Mouse (Mus musculus) CH12.LX (cell line): ENCODE results near the gene Gm20388. TPM values are rescaled to one million over a fixed set of nuclear protein-coding genes. Genes with fewer than 3 reads are reported as not detected.

Experiments used
- DNase-seq: peaks from one replicate; pipeline ENCODE4 v3.0.0-alpha.2; 2013; ENCODE audit errors: extremely low read depth
- H3K27ac ChIP-seq: 2 replicates; pipeline ENCODE4 v1.5.1; 2012; ENCODE audit warnings: low read depth, mild to moderate bottlenecking, control low read depth, moderate library complexity; ENCODE audit not compliant: insufficient read depth
- H3K27me3 ChIP-seq: replicated peaks from 2 replicates; pipeline ENCODE3; 2012; ENCODE audit warnings: inconsistent platforms
- H3K36me3 ChIP-seq, 2 experiments: replicated peaks in 1 of 2; 2 replicates each; pipeline versions ENCODE3 to v1.6.1; 2012; ENCODE audit warnings: inconsistent platforms in 1 of 2, low read length in 1 of 2, mild to moderate bottlenecking in 1 of 2, mixed read lengths in 1 of 2, moderate library complexity in 1 of 2; ENCODE audit not compliant: control insufficient read depth in 1 of 2, insufficient read depth in 1 of 2
- H3K4me1 ChIP-seq, 2 experiments: 2 replicates each; pipeline ENCODE4 v1.6.1; 2012; ENCODE audit warnings: inconsistent platforms in 1 of 2, moderate library complexity in 1 of 2; ENCODE audit not compliant: insufficient read depth in 2 of 2, control insufficient read depth in 1 of 2
- H3K4me2 ChIP-seq: 2 replicates; pipeline ENCODE4 v1.6.1; 2012; ENCODE audit warnings: low read depth, mild to moderate bottlenecking, control low read depth; ENCODE audit not compliant: poor library complexity, insufficient read depth, severe bottlenecking
- H3K4me3 ChIP-seq, 3 experiments: fragments of 150-350 bp in 1 of 3; sonication (generic) in 1 of 3; replicated peaks in 1 of 3; 2 replicates each; pipeline versions ENCODE3 to v1.5.1; 2011 to 2012; ENCODE audit warnings: low read depth in 2 of 3, low read length in 2 of 3, mild to moderate bottlenecking in 2 of 3, moderate library complexity in 2 of 3, control low read depth in 1 of 3, improper control_type of control experiment in 1 of 3, inconsistent platforms in 1 of 3, mixed read lengths in 1 of 3; ENCODE audit not compliant: poor library complexity in 1 of 3
- H3K79me2 ChIP-seq: replicated peaks from 2 replicates; pipeline ENCODE4 v1.6.1; 2012; ENCODE audit warnings: mild to moderate bottlenecking, moderate library complexity; ENCODE audit not compliant: control insufficient read depth, poor library complexity, insufficient read depth, severe bottlenecking; ENCODE audit errors: extremely low read depth
- H3K9ac ChIP-seq: 2 replicates; pipeline ENCODE4 v1.6.1; 2012; ENCODE audit warnings: low read depth, mild to moderate bottlenecking, control low read depth, moderate library complexity; ENCODE audit not compliant: insufficient read depth
- H3K9me3 ChIP-seq: replicated peaks from 2 replicates; pipeline ENCODE3; 2012; ENCODE audit warnings: low read length, inconsistent platforms, mixed read lengths
- BHLHE40 ChIP-seq: IDR thresholded peaks from 2 replicates; pipeline ENCODE4 v1.6.1; 2011; ENCODE audit warnings: mild to moderate bottlenecking, low read depth, low read length, improper control_type of control experiment
- CHD1 ChIP-seq: IDR thresholded peaks from 2 replicates; pipeline ENCODE4 v1.6.1; 2012; ENCODE audit warnings: low read depth, low read length, improper control_type of control experiment, inconsistent platforms
- CTCF ChIP-seq, 2 experiments: IDR thresholded peaks in 1 of 2; conservative IDR thresholded peaks in 1 of 2; 2 replicates each; pipeline ENCODE4 v1.5.1; 2011 to 2012; ENCODE audit warnings: low read depth in 2 of 2, low read length in 2 of 2, improper control_type of control experiment in 1 of 2, inconsistent platforms in 1 of 2, mild to moderate bottlenecking in 1 of 2, moderate library complexity in 1 of 2
- E2F4 ChIP-seq: IDR thresholded peaks from 2 replicates; pipeline ENCODE4 v1.6.1; 2011; ENCODE audit warnings: low read depth, low read length, improper control_type of control experiment; ENCODE audit not compliant: insufficient replicate concordance
- EP300 ChIP-seq: IDR thresholded peaks from 2 replicates; pipeline ENCODE4 v1.6.1; 2011; ENCODE audit warnings: low read length, improper control_type of control experiment
- ETS1 ChIP-seq: conservative IDR thresholded peaks from 2 replicates; pipeline ENCODE4 v1.6.1; 2012; ENCODE audit warnings: low read depth, mild to moderate bottlenecking, inconsistent platforms, low read length, improper control_type of control experiment, moderate library complexity
- IRF4 ChIP-seq: IDR thresholded peaks from 2 replicates; pipeline ENCODE4 v1.6.1; 2014; ENCODE audit warnings: low read depth, mild to moderate bottlenecking, inconsistent platforms, low read length, improper control_type of control experiment
- JUN ChIP-seq: IDR thresholded peaks from 2 replicates; pipeline ENCODE4 v1.6.1; 2011; ENCODE audit warnings: low read depth, mild to moderate bottlenecking, low read length, improper control_type of control experiment, moderate library complexity; ENCODE audit not compliant: insufficient read depth
- MAFK ChIP-seq: IDR thresholded peaks from 2 replicates; pipeline ENCODE4 v1.6.1; 2011; ENCODE audit warnings: low read length, improper control_type of control experiment; ENCODE audit not compliant: insufficient replicate concordance
- MAX ChIP-seq: IDR thresholded peaks from 2 replicates; pipeline ENCODE4 v1.6.1; 2011; ENCODE audit warnings: low read length, improper control_type of control experiment
- MAZ ChIP-seq: IDR thresholded peaks from 2 replicates; pipeline ENCODE4 v1.6.1; 2012; ENCODE audit warnings: low read depth, mild to moderate bottlenecking, inconsistent platforms, low read length, improper control_type of control experiment, moderate library complexity
- MYC ChIP-seq: IDR thresholded peaks from 2 replicates; pipeline ENCODE4 v1.6.1; 2011; ENCODE audit warnings: low read depth, mild to moderate bottlenecking, improper control_type of control experiment, low read length
- NELFE ChIP-seq: IDR thresholded peaks from 2 replicates; pipeline ENCODE4 v1.6.1; 2011; ENCODE audit warnings: low read depth, low read length, improper control_type of control experiment
- NRF1 ChIP-seq: IDR thresholded peaks from 2 replicates; pipeline ENCODE4 v1.6.1; 2014; ENCODE audit warnings: low read depth, mild to moderate bottlenecking, inconsistent platforms, low read length, improper control_type of control experiment, moderate library complexity
- POLR2A ChIP-seq: IDR thresholded peaks from 2 replicates; pipeline ENCODE4 v1.6.1; 2011; ENCODE audit warnings: low read depth, mild to moderate bottlenecking, improper control_type of control experiment, low read length
- RAD21 ChIP-seq: IDR thresholded peaks from 2 replicates; pipeline ENCODE4 v1.6.1; 2011; ENCODE audit warnings: low read depth, mild to moderate bottlenecking, low read length, improper control_type of control experiment, moderate library complexity
- RCOR1 ChIP-seq: conservative IDR thresholded peaks from 2 replicates; pipeline ENCODE4 v1.6.1; 2012; ENCODE audit warnings: low read depth, mild to moderate bottlenecking, inconsistent platforms, low read length, improper control_type of control experiment
- SIN3A ChIP-seq: IDR thresholded peaks from 2 replicates; pipeline ENCODE4 v1.6.1; 2012; ENCODE audit warnings: low read length, improper control_type of control experiment, inconsistent platforms
- TBP ChIP-seq: conservative IDR thresholded peaks from 2 replicates; pipeline ENCODE4 v1.6.1; 2011; ENCODE audit warnings: low read depth, low read length, improper control_type of control experiment
- TCF12 ChIP-seq: IDR thresholded peaks from 2 replicates; pipeline ENCODE4 v1.6.1; 2014; ENCODE audit warnings: low read depth, mild to moderate bottlenecking, inconsistent platforms, low read length, improper control_type of control experiment
- USF1 ChIP-seq: IDR thresholded peaks from 2 replicates; pipeline ENCODE4 v1.6.1; 2014; ENCODE audit warnings: low read depth, mild to moderate bottlenecking, inconsistent platforms, low read length, improper control_type of control experiment
- USF2 ChIP-seq: conservative IDR thresholded peaks from 2 replicates; pipeline ENCODE4 v1.6.1; 2011; ENCODE audit warnings: low read depth, low read length, improper control_type of control experiment
- ZC3H11A ChIP-seq: IDR thresholded peaks from 2 replicates; pipeline ENCODE4 v1.6.1; 2012; ENCODE audit warnings: low read depth, mild to moderate bottlenecking, inconsistent platforms, low read length, improper control_type of control experiment
- ZKSCAN1 ChIP-seq: IDR thresholded peaks from 2 replicates; pipeline ENCODE4 v1.6.1; 2012; ENCODE audit warnings: low read depth, inconsistent platforms, low read length, improper control_type of control experiment, borderline replicate concordance
- ZMIZ1 ChIP-seq: IDR thresholded peaks from 2 replicates; pipeline ENCODE4 v1.6.1; 2012; ENCODE audit warnings: low read depth, mild to moderate bottlenecking, inconsistent platforms, low read length, improper control_type of control experiment
- ZNF384 ChIP-seq: IDR thresholded peaks from 2 replicates; pipeline ENCODE4 v1.6.1; 2012; ENCODE audit warnings: low read depth, low read length, improper control_type of control experiment, inconsistent platforms
- dilution Hi-C: fragments of 300-500 bp; cut with MboI; formaldehyde crosslinking; loops from 2 replicates; pipeline ENCODE4 v1.14.3; 2020; ENCODE audit warnings: low sequenced_read_pairs; ENCODE audit not compliant: extremely low pct_unique_long_range_greater_than_20kb, extremely low pct_ligation_motif_present
- in situ Hi-C: fragments of 300-500 bp; cut with MboI; formaldehyde crosslinking; loops from 3 replicates; pipeline ENCODE4 v1.14.3; 2019; ENCODE audit warnings: low sequenced_read_pairs, low pct_ligation_motif_present, low pct_unique_long_range_greater_than_20kb, mixed read lengths
- polyA plus RNA-seq: library from polyadenylated mRNA; unstranded; fragments of >175 nt; gene quantifications from 2 replicates; pipeline ENCODE4 v1.2.1, GENCODE M21; 2012; ENCODE audit warnings: low read depth; ENCODE audit not compliant: insufficient read length
- total RNA-seq, 2 experiments: library from RNA; depleted of rRNA; stranded (reverse); fragments of 300-350 nt in 1 of 2; fragments of >200 nt in 1 of 2; gene quantifications; 2 replicates each; pipeline ENCODE4 v1.2.3; 2012 to 2014

Gm20388 gene
- total and polyA plus RNA-seq, 3 experiments: 14.8 to 26.3 (median 22.2) TPM

DNA sequence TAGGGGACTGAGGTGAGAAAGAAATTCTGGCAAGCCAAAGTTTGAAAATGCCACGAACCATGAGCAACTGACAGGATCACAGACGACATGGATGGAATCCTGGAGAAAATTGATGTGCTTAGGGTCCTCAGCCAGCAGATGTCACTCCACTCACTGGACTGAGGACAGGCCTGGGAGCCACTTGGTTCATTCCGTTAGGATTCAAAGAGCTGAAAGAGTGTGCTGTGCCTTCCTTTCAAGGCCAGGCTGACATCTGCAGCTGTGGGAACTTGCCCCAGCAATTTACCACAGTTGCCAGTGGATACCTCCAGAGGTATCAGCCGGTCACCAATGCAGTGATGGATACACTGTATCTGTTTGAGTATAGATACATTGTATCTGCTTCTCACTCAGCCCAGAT is 3854.0 kb downstream of the Gm20388 start:
- in situ Hi-C loops: loop anchor here (5.0 kb wide), 1 partner anchor 112 kb away; the partner anchor contains the start of gene Rhou
- Histone ChIP-seq H3K79me2 (no peaks in the 10 kb centered on the region), H3K4me1 (peaks cover 0 to 3% of the 10 kb centered on the region in 2 experiments; a peak in 1 of 4 replicates), H3K9ac (no peak overlapping the region), H3K27me3 (peaks cover 59% of the 10 kb centered on the region), H3K36me3 (no peaks in the 10 kb centered on the region)
- no peak for DNase-seq
- dilution Hi-C loops: no loop called here
- TF ChIP-seq TCF12 (no peak), CTCF (conservative IDR thresholded peaks at IDR 0.05 in 1 of 2, IDR thresholded peaks at IDR 0.05 in 1 of 2; ENCODE audit: low read depth in 2 of 2, low read length in 2 of 2) (peak in 1 of 2 experiments; percentile 47; a peak in 2 of 4 replicates), BHLHE40 (no peak), ZC3H11A (no peak), RAD21 (peak; percentile 7), ETS1 (no peak)
- TF ChIP-seq, all 38 proteins: peak for 2
- Histone ChIP-seq H3K27ac (no peak overlapping the region), H3K9me3 (no peaks in the 10 kb centered on the region), H3K4me2 (no peak overlapping the region), H3K4me3 (no peak overlapping the region)

DNA sequence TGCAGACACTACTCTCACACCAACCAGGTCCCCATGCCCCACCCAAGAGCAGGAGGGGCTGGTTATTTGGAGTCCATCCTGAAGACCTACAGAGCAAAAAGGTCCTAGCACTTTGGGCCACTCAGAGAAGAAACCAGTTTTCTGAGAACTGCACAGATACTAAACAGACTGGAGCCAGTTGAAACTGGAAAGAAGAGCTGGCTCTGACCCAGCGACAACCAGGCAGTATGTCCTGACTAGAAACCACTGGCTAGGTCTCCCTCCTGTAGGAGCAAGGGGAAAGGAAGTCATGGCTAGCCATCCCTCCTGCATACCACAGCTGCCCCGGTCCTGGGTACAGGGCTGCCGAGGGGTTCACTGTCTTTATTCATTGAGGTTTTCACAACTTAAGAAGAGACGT is 3855.9 kb downstream of the Gm20388 start:
- no peak for DNase-seq
- H3K27me3 ChIP-seq: peaks cover 50% of the 10 kb centered on the region
- no peaks in the 10 kb centered on the region for H3K9me3 ChIP-seq
- H3K9ac ChIP-seq: no peak overlapping the region
- H3K36me3 ChIP-seq: no peaks in the 10 kb centered on the region
- H3K27ac ChIP-seq: no peak overlapping the region
- H3K79me2 ChIP-seq: no peaks in the 10 kb centered on the region
- dilution Hi-C loops (no loop called here), in situ Hi-C loops (loop anchor here (5.0 kb wide), 1 partner anchor 114 kb away; the partner anchor contains the start of gene Rhou)
- TF ChIP-seq RCOR1 (no peak), IRF4 (no peak), MAZ (no peak), ZMIZ1 (no peak), TCF12 (no peak), NRF1 (no peak)
- no peak overlapping the region for H3K4me3 ChIP-seq
- no peak overlapping the region for H3K4me2 ChIP-seq
- H3K4me1 ChIP-seq: peaks cover 0 to 3% of the 10 kb centered on the region in 2 experiments; a peak in 1 of 4 replicates

DNA sequence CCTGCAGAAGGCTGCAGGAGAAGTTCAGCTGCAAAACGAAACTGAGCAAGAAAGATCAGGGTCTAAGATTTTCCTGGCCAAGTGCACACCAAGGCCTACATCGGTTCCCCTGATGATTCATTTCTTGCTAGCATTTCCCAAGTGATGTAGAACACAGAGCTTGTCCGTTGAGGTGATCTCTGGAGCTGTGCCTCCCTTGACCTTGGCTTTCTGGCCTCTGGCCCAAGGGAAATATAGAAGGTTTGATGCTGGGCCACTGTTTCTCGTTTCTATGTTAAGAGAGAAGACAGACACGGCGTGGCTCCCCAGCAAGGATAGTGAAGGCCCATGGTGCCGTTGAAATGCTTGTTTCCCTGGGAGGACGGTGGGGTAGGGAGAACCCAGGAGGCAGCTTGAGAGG is 3857.2 kb downstream of the Gm20388 start:
- Histone ChIP-seq H3K36me3 (no peaks in the 10 kb centered on the region), H3K79me2 (no peaks in the 10 kb centered on the region), H3K4me3 (no peak overlapping the region), H3K4me2 (no peak overlapping the region), H3K4me1 (peaks cover 0 to 3% of the 10 kb centered on the region in 2 experiments; a peak in 1 of 4 replicates), H3K9ac (no peak overlapping the region), H3K9me3 (no peaks in the 10 kb centered on the region), H3K27me3 (peaks cover 45% of the 10 kb centered on the region), H3K27ac (no peak overlapping the region)
- TF ChIP-seq POLR2A (no peak), CHD1 (no peak), ZKSCAN1 (no peak), MAX (no peak), ETS1 (no peak), BHLHE40 (no peak), USF2 (no peak), E2F4 (no peak), MYC (no peak), EP300 (no peak), TBP (no peak), ZC3H11A (no peak), MAFK (no peak), IRF4 (no peak), USF1 (no peak), ZNF384 (no peak), SIN3A (no peak), JUN (no peak), RAD21 (no peak), NELFE (no peak)
- dilution Hi-C loops (no loop called here), in situ Hi-C loops (loop anchor here (5.0 kb wide), 1 partner anchor 116 kb away; the partner anchor contains the start of gene Rhou)
- no peak for DNase-seq
